Mouse (Mus musculus) testis, adult 2 months (tissue): Measurements from ENCODE around the gene Abcc1. TPM values are rescaled to one million over a fixed set of nuclear protein-coding genes. Genes with fewer than 3 reads are reported as not detected.

Experiments used
- H3K27ac ChIP-seq: fragments of 200-500 bp; 2 replicates; pipeline ENCODE4 v1.5.1; 2012; ENCODE audit warnings: low read depth, low read length; ENCODE audit not compliant: control insufficient read depth, insufficient read depth
- H3K27me3 ChIP-seq: fragments of 200-500 bp; 2 replicates; pipeline ENCODE4 v1.6.1; 2012; ENCODE audit warnings: mild to moderate bottlenecking, low read length, moderate library complexity; ENCODE audit not compliant: control insufficient read depth, insufficient read depth
- H3K36me3 ChIP-seq: fragments of 200-500 bp; 2 replicates; pipeline ENCODE4 v1.6.1; 2012; ENCODE audit warnings: mild to moderate bottlenecking, low read length; ENCODE audit not compliant: control insufficient read depth, insufficient read depth
- H3K4me1 ChIP-seq: fragments of 200-500 bp; 2 replicates; pipeline ENCODE4 v1.6.1; 2012; ENCODE audit warnings: low read length; ENCODE audit not compliant: control insufficient read depth, insufficient read depth
- H3K4me3 ChIP-seq: fragments of 200-500 bp; 2 replicates; pipeline ENCODE4 v1.5.1; 2012; ENCODE audit warnings: low read depth, mild to moderate bottlenecking, low read length, moderate library complexity, mixed read lengths; ENCODE audit not compliant: control insufficient read depth
- CTCF ChIP-seq: fragments of 200-500 bp; IDR thresholded peaks from 2 replicates; pipeline ENCODE4 v1.5.1; 2012; ENCODE audit warnings: low read depth, mild to moderate bottlenecking, inconsistent platforms, low read length, moderate library complexity; ENCODE audit not compliant: control insufficient read depth, insufficient read depth, insufficient replicate concordance
- POLR2A ChIP-seq: fragments of 200-500 bp; IDR thresholded peaks from 2 replicates; pipeline ENCODE4 v1.6.1; 2012; ENCODE audit warnings: low read depth, mild to moderate bottlenecking, inconsistent platforms, low read length, moderate library complexity; ENCODE audit not compliant: control insufficient read depth
- polyA plus RNA-seq: library from polyadenylated mRNA; depleted of rRNA; stranded (reverse); fragments of >200 nt; gene quantifications from 2 replicates; pipeline ENCODE4 v1.2.3, GENCODE M21; 2012

The Abcc1 gene
- polyA plus RNA-seq, 1 experiment, result 31.1 TPM

GRCm38 (mm10) chr16:14439801-14440614 is 78.7 kb downstream of the Abcc1 start:
- TF ChIP-seq POLR2A, result no peak
- TF ChIP-seq CTCF, result no peak
- no peaks in the 10 kb centered on the region for H3K36me3 ChIP-seq
- no peaks in the 10 kb centered on the region for H3K4me1 ChIP-seq
- no peak overlapping the region for H3K4me3 ChIP-seq
- no peak overlapping the region for H3K27ac ChIP-seq
- no peaks in the 10 kb centered on the region for H3K27me3 ChIP-seq

- Histone ChIP-seq H3K4me1 (no peaks in the 10 kb centered on the region), H3K36me3 (no peaks in the 10 kb centered on the region), H3K27me3 (no peaks in the 10 kb centered on the region), H3K4me3 (no peak overlapping the region), H3K27ac (no peak overlapping the region)
- TF ChIP-seq POLR2A, result no peak
- no peak for TF ChIP-seq CTCF
Measured at GRCm38 (mm10) chr16:14444059-14444855, 82.9 kb downstream of the Abcc1 start.

- Histone ChIP-seq H3K27me3 (no peaks in the 10 kb centered on the region), H3K4me3 (no peak overlapping the region), H3K36me3 (no peaks in the 10 kb centered on the region), H3K4me1 (no peaks in the 10 kb centered on the region), H3K27ac (no peak overlapping the region)
- no peak for TF ChIP-seq POLR2A
- no peak for TF ChIP-seq CTCF
Measured at GRCm38 (mm10) chr16:14445197-14445596, 83.8 kb downstream of the Abcc1 start.

DNA sequence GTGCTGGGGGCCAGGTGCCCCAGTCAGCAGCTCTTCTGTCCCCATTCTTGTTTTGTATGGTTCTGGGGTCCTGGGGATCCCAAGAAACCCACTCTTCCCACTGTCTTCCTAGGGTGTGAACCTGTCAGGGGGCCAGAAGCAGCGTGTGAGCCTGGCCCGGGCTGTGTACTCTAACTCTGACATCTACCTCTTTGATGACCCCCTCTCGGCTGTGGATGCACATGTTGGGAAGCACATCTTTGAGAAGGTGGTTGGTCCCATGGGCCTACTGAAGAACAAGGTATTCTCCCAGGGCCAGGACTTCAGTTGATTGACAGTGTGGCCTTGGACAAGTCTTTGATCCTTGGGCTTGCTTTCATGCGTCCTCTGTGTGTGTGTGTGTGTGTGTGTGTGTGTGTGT is 86.0 kb downstream of the Abcc1 start:
- no peaks in the 10 kb centered on the region for H3K36me3 ChIP-seq
- no peaks in the 10 kb centered on the region for H3K4me1 ChIP-seq
- no peak overlapping the region for H3K27ac ChIP-seq
- H3K4me3 ChIP-seq, result no peak overlapping the region
- TF ChIP-seq CTCF (no peak), POLR2A (no peak)
- no peaks in the 10 kb centered on the region for H3K27me3 ChIP-seq

DNA sequence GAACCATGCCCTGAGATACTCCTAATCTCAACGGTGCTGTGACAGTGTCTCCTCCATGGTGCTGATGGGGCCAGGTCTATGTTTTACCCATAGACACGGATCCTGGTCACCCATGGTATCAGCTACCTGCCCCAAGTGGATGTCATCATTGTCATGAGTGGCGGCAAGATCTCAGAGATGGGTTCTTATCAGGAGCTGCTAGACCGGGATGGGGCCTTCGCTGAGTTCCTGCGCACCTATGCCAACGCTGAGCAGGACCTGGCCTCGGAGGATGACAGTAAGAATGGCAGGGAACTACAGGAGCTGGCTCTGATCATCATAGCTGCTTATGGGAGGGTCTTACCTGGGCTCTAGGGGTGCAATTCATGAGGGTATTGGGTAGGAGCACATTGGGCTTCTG is 86.9 kb downstream of the Abcc1 start:
- Histone ChIP-seq H3K4me1 (no peaks in the 10 kb centered on the region), H3K27me3 (no peaks in the 10 kb centered on the region), H3K36me3 (no peaks in the 10 kb centered on the region), H3K27ac (no peak overlapping the region), H3K4me3 (no peak overlapping the region)
- TF ChIP-seq CTCF, result no peak
- no peak for TF ChIP-seq POLR2A

- no peaks in the 10 kb centered on the region for H3K36me3 ChIP-seq
- H3K27ac ChIP-seq, result no peak overlapping the region
- no peak overlapping the region for H3K4me3 ChIP-seq
- H3K27me3 ChIP-seq, result no peaks in the 10 kb centered on the region
- TF ChIP-seq CTCF (no peak), POLR2A (no peak)
- H3K4me1 ChIP-seq, result no peaks in the 10 kb centered on the region
Measured at GRCm38 (mm10) chr16:14449861-14450260, 88.5 kb downstream of the Abcc1 start.

DNA sequence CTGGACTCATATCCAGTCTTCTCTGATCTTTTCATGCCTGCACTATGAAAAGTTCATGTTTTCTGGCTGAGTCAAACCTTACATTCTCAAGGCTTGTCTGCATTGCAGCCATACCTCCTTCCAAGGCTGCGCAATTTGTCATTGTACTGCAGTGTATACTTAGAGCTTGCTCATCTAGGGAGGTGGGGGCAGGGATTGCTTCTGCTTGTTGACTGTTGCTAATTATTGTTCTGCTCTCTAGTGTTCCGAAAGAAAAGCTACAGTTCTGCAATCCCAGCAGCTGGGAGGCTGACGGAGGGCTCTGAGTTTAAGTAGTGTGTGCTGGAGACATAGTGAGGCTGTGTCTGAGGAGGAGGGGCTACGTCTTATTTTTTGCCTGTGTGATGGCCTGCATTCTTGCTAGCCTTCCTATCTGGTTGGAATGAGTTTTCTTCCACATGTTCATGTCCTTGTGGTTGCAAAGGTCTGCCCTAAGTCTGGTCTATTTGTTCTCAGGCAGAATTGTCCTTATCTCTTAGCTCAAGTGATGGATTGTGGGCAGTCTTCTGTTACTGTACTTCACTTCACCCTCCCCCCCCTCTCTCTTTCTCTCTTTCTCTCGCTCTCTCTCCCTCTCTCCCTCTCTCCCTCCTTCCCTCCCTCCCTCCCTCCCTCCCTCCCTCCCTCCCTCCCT is 90.2 kb downstream of the Abcc1 start:
- Histone ChIP-seq H3K4me1 (no peaks in the 10 kb centered on the region), H3K36me3 (no peaks in the 10 kb centered on the region), H3K4me3 (no peak overlapping the region), H3K27ac (peak overlapping the region; percentile 36), H3K27me3 (no peaks in the 10 kb centered on the region)
- TF ChIP-seq CTCF (no peak), POLR2A (no peak)
